Mouse (Mus musculus) forebrain, embryonic 15.5 days (tissue): ENCODE results near the gene Moxd2. TPM values are rescaled to one million over a fixed set of nuclear protein-coding genes. Genes with fewer than 3 reads are reported as not detected.

ENCODE experiments used
- ATAC-seq: fragments of 200-750 bp; cut with Nextera tagmentation; replicated peaks from 2 replicates; pipeline ENCODE4 v1.8.0; 2017; ENCODE audit warnings: mild to moderate bottlenecking, moderate TSS enrichment, moderate library complexity
- H3K27ac ChIP-seq: fragments of 300-500 bp; sonication (generic); replicated peaks from 2 replicates; pipeline ENCODE4 v1.5.1; 2015; ENCODE audit warnings: mild to moderate bottlenecking, inconsistent platforms
- H3K27me3 ChIP-seq: fragments of 300-500 bp; sonication (generic); 2 replicates; pipeline ENCODE4 v1.6.1; 2015; ENCODE audit warnings: inconsistent platforms
- H3K36me3 ChIP-seq: fragments of 300-500 bp; sonication (generic); 2 replicates; pipeline ENCODE4 v1.6.1; 2015; ENCODE audit warnings: mild to moderate bottlenecking, inconsistent platforms
- H3K4me1 ChIP-seq: fragments of 300-500 bp; sonication (generic); 2 replicates; pipeline ENCODE4 v1.6.1; 2015; ENCODE audit warnings: inconsistent platforms
- H3K4me2 ChIP-seq: fragments of 300-500 bp; sonication (generic); replicated peaks from 2 replicates; pipeline ENCODE4 v1.6.1; 2015; ENCODE audit warnings: mild to moderate bottlenecking, inconsistent platforms
- H3K4me3 ChIP-seq: fragments of 300-500 bp; sonication (generic); 2 replicates; pipeline ENCODE4 v1.5.1; 2015; ENCODE audit warnings: mild to moderate bottlenecking, inconsistent platforms
- H3K9ac ChIP-seq: fragments of 300-500 bp; sonication (generic); replicated peaks from 2 replicates; pipeline ENCODE4 v1.6.1; 2015; ENCODE audit warnings: mild to moderate bottlenecking, inconsistent platforms
- H3K9me3 ChIP-seq: fragments of 300-500 bp; sonication (generic); 2 replicates; pipeline ENCODE4 v1.6.1; 2016; ENCODE audit warnings: inconsistent platforms
- WGBS: fragments of 180-500 bp; shearing (Covaris S2); methylation state at CpG from one replicate; pipeline ENCODE4 v1.1.7; 2015; ENCODE audit warnings: mixed read lengths; 5-methylcytosine and 5-hydroxymethylcytosine counted together
- polyA plus RNA-seq: library from polyadenylated mRNA; unstranded; fragments of >200 nt; fragmentation: Nextera tagmentation; extraction: Ambion mirVana; gene quantifications from 2 replicates; pipeline ENCODE4 v1.2.1, GENCODE M21; 2015

Moxd2 gene
- polyA plus RNA-seq, result not detected in 2 replicates

- no peak for ATAC-seq
- no peak within 1 kb of the TSS for H3K4me3 ChIP-seq
- no peaks in the 10 kb centered on the region for H3K9me3 ChIP-seq
- H3K4me2 ChIP-seq, result no peak within 1 kb of the TSS
- no peaks in the 10 kb centered on the region for H3K36me3 ChIP-seq
- H3K27me3 ChIP-seq, result no peaks in the 10 kb centered on the region
- H3K27ac ChIP-seq, result no peak within 1 kb of the TSS
- H3K4me1 ChIP-seq, result no peaks in the 10 kb centered on the region
- H3K9ac ChIP-seq, result no peak within 1 kb of the TSS
- 89% methylated on average over 3 of the region's 3 CpGs for WGBS
Measured at GRCm38 (mm10) chr6:40887394-40887793, at the start of gene Moxd2. TSS of gene Moxd2 (minus strand) at chr6:40887494.

- Histone ChIP-seq H3K4me2 (no peak overlapping the region), H3K4me1 (no peaks in the 10 kb centered on the region), H3K9me3 (no peaks in the 10 kb centered on the region), H3K27me3 (no peaks in the 10 kb centered on the region), H3K4me3 (no peak overlapping the region), H3K36me3 (no peaks in the 10 kb centered on the region), H3K9ac (no peak overlapping the region), H3K27ac (no peak overlapping the region)
- ATAC-seq, result no peak
- 83% methylated on average over 4 of the region's 4 CpGs for WGBS
Measured at GRCm38 (mm10) chr6:40919954-40920353, 32.7 kb upstream of the Moxd2 start.

GRCm38 (mm10) chr6:40900287-40900686 lies 13.0 kb upstream of the Moxd2 start, which contains the start of gene Prss58:
TSS of gene Prss58 (minus strand) at chr6:40900387.
- H3K4me1 ChIP-seq, result no peaks in the 10 kb centered on the region
- H3K27ac ChIP-seq, result no peak within 1 kb of the TSS
- H3K9me3 ChIP-seq, result no peaks in the 10 kb centered on the region
- H3K4me3 ChIP-seq, result no peak within 1 kb of the TSS
- no peak within 1 kb of the TSS for H3K4me2 ChIP-seq
- H3K9ac ChIP-seq, result no peak within 1 kb of the TSS
- H3K36me3 ChIP-seq, result no peaks in the 10 kb centered on the region
- no peaks in the 10 kb centered on the region for H3K27me3 ChIP-seq
- no peak for ATAC-seq

- WGBS, result 90% methylated on average over 1 of the region's 1 CpGs
- H3K4me1 ChIP-seq, result no peaks in the 10 kb centered on the region
- H3K9ac ChIP-seq, result no peak overlapping the region
- H3K36me3 ChIP-seq, result no peaks in the 10 kb centered on the region
- no peak overlapping the region for H3K27ac ChIP-seq
- H3K9me3 ChIP-seq, result no peaks in the 10 kb centered on the region
- no peak overlapping the region for H3K4me3 ChIP-seq
- H3K27me3 ChIP-seq, result no peaks in the 10 kb centered on the region
- no peak overlapping the region for H3K4me2 ChIP-seq
- no peak for ATAC-seq
Measured at GRCm38 (mm10) chr6:40894716-40895115, 7.4 kb upstream of the Moxd2 start.

- no peak for ATAC-seq
- Histone ChIP-seq H3K36me3 (no peaks in the 10 kb centered on the region), H3K4me3 (no peak overlapping the region), H3K9me3 (no peaks in the 10 kb centered on the region), H3K27ac (no peak overlapping the region), H3K4me2 (no peak overlapping the region), H3K27me3 (no peaks in the 10 kb centered on the region), H3K9ac (no peak overlapping the region), H3K4me1 (no peaks in the 10 kb centered on the region)
- WGBS, result 42% methylated on average over 7 of the region's 7 CpGs
Measured at GRCm38 (mm10) chr6:40893577-40893976, 6.3 kb upstream of the Moxd2 start.

GRCm38 (mm10) chr6:40891754-40892153 lies 4.5 kb upstream of the Moxd2 start:
- no peaks in the 10 kb centered on the region for H3K4me1 ChIP-seq
- no peak for ATAC-seq
- 85% methylated on average over 4 of the region's 4 CpGs for WGBS

GRCm38 (mm10) chr6:40890973-40891372 lies 3.7 kb upstream of the Moxd2 start:
- no peaks in the 10 kb centered on the region for H3K27me3 ChIP-seq
- no peaks in the 10 kb centered on the region for H3K4me1 ChIP-seq
- no peak overlapping the region for H3K4me3 ChIP-seq
- H3K9ac ChIP-seq, result no peak overlapping the region
- no peak for ATAC-seq
- H3K27ac ChIP-seq, result no peak overlapping the region
- no peaks in the 10 kb centered on the region for H3K36me3 ChIP-seq
- WGBS, result 82% methylated on average over 1 of the region's 1 CpGs
- H3K4me2 ChIP-seq, result no peak overlapping the region
- no peaks in the 10 kb centered on the region for H3K9me3 ChIP-seq

More at GRCm38 (mm10) chr6:40891754-40892153, 4.5 kb upstream of the Moxd2 start:
- Histone ChIP-seq H3K4me3 (no peak overlapping the region), H3K4me2 (no peak overlapping the region), H3K27ac (no peak overlapping the region), H3K9ac (no peak overlapping the region), H3K9me3 (no peaks in the 10 kb centered on the region), H3K36me3 (no peaks in the 10 kb centered on the region), H3K27me3 (no peaks in the 10 kb centered on the region)

GRCm38 (mm10) chr6:40845283-40845682 lies 42.0 kb downstream of the Moxd2 start:
- no peaks in the 10 kb centered on the region for H3K9me3 ChIP-seq
- H3K36me3 ChIP-seq, result no peaks in the 10 kb centered on the region
- H3K9ac ChIP-seq, result no peak overlapping the region
- H3K27me3 ChIP-seq, result no peaks in the 10 kb centered on the region
- H3K27ac ChIP-seq, result no peak overlapping the region
- no peak overlapping the region for H3K4me3 ChIP-seq
- no peaks in the 10 kb centered on the region for H3K4me1 ChIP-seq
- ATAC-seq, result no peak
- no peak overlapping the region for H3K4me2 ChIP-seq

Other genes starting within 250 kb of the Moxd2 start
- not detected in 2 replicates for gene Prss58, start 12.9 kb upstream of the Moxd2 start, polyA plus RNA-seq
- gene 1700074P13Rik, start 53.1 kb upstream of the Moxd2 start, polyA plus RNA-seq, result not detected in 2 replicates
- not detected in 2 replicates for gene Gm4744, start 64.4 kb upstream of the Moxd2 start, polyA plus RNA-seq
- not detected in 2 replicates for gene 1810009J06Rik, start 77.3 kb upstream of the Moxd2 start, polyA plus RNA-seq
- not detected in 2 replicates for gene Gm2663, start 112.0 kb upstream of the Moxd2 start, polyA plus RNA-seq
- not detected in 2 replicates for gene 2210010C04Rik, start 148.0 kb upstream of the Moxd2 start, polyA plus RNA-seq